Mouse (Mus musculus) forelimb bud, embryonic 11.5 days (tissue): ENCODE measurements around the gene Myl4.

Experiments
- DNase-seq: peaks from one replicate; pipeline ENCODE4 v3.0.0-alpha.2; 2012; ENCODE audit warnings: low read depth, low spot score

Gene Myl4

DNA sequence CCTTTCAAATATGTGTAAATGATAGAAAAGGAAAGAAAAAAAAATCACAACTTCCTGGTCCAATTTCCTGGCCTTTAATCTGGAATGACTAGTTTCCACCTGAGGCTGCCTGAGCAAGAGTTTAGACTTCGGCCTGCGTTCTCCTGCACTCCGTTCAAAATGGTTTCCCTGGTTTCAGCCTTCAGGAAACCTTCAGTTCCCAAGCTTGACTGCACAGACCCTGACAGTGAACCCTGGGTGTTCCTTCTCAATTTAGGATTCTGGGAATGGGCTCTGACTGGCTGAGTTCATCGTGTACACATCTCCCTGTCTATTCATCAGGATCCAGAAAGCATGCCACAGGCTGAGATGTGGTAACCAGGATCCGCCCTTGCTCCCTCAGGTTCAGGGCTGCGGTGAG is 53.7 kb downstream of the Myl4 start:
- DNase-seq: no peak

DNA sequence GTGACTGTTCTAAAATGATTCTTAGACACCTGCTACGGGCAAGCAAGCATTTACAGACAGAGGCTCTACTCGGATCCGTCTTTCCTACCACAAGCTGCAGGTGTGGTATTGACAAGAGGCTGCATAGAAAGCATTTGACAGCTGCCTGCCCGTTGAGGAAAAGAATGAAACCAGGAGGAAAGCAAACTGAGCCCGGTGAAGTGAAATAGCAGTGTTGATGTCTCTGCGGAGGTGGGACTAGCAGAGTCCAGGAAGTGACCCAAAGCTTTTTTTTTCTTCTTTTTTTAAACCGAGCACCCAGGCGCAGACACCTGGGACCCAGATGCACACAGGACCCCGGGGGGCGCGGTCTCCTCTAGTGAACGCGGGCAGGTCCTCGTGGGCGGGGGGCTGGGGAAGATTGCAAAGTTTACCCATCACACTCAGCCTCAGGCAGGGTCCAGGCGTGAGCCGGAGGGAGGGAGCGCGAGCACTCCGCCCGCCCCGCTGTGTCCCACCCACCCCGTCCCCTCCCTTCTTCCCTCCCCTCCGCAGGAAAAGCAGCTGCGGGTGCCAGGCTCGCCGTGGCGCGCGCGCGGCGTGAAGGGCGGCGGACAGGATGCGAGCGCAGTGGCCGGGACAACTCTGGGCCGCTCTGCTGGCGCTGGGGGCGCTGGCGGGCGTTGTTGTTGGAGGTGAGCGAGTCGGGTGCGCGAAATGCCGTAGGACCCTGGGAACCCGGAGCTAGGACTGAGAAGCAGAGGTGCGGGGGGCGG is 57.2 kb downstream of the Myl4 start, which contains the start of gene Itgb3:
Gene Itgb3 (plus strand): TSS at position 510 of the 755 bp plus-strand sequence.
- DNase-seq: peak; percentile 61

DNA sequence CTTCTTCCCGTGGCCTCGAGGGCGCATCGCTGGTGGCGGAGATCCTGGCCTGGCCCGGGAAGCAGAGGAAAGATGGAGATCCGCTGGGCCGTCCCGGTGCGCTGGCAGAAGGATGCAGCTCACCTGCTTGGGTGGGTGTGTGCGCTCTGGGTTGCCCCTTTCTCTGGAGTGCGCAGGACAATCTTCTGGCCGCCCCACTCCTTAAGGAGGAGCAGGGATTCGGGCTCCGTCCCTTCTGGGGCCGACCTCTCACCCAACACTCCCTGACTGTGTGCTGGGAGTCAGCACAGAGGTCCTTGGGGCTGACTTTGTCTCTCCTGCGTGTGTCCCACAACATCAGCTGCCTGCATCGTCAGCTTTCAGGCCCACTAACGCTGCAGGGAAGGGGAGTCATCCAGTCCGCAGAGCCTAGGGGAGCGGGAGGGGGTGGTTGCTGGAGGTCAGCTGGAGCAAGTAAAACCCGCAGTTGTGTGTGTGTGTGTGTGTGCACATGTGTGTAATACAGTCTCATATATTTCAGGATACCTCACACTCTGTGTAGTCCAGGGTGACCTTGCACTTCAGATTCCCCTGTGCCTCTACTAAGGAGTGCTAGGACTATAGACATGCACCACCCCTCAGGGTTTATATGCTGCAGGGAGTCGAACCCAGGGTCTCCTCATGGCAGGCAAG is 57.9 kb downstream of the Myl4 start:
- DNase-seq: no peak

DNA sequence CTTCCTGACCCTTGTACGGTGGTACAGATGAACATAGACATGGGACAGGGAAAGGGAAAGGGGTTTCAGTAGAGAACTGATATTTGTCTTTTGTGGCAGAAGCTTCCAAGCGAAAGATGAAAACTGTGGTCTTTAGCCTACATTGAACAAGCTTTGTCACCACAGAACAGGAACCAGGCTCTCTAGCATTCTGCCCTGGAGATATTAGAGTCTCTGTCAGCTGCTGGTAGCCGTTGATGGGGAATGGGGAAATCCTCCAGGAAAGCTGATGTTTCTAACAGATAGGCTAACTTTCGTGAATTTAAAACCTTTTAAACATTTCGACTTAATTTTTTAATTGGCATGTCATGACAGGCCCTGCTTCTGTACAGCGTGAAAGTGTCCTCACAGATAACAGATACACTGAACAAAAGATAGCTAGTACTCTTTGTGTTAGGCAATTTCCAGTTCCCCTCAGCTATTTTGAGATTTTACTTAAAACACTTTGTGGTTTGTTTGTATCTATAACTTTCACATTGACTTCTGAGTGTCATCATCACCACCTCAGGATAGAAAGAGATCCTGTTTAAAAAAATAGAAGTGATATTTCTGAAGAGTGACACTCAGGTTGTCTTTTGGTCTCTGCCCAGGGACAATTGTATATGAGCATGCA is 58.7 kb downstream of the Myl4 start:
- no peak for DNase-seq

DNA sequence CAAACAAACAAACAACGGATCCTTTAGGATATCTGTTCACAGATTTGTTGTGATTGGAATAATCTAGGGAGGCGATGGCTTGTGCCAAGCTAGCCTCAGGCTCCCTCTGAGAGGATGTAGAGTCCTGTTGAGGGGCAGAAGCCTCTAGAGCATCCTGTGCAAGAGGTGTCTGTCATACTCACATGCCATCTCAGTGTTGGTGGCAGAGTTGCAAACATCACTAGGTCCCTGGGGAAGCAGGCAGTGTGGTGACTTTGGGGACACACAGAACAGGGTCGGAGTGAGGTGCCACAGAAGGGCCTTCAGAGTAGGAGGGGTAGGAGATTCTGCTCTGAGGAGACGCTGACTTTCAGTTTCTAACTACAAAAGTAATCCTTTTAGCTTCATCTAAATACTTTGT is 59.3 kb downstream of the Myl4 start:
- no peak for DNase-seq

DNA sequence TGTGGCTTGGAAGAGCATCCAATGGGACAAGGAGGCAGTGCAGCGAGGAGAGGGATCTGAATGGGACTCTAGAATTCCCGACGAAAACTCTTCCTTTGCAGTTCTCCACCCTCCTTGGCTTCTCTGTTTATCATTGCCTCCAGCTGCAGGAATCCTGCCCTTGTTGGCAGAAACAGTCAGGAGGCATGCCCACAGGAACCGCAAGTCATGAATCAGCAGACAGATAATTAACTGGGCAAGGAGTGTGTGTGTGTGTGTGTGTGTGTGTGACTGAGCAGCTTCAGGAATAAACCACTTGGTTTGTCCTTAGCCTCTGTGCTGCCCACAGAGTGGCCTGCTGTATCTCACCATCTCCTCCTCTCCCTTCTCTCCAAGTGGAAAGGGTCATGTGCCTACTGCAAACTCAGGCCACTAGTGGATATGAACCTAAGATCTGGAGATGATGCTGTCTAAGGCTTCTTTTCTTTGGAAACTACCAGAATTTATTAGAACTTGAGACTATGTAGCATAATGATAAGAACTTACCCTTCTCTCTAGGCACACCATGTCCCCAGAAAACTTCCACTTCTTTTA is 61.2 kb downstream of the Myl4 start:
- DNase-seq: no peak

DNA sequence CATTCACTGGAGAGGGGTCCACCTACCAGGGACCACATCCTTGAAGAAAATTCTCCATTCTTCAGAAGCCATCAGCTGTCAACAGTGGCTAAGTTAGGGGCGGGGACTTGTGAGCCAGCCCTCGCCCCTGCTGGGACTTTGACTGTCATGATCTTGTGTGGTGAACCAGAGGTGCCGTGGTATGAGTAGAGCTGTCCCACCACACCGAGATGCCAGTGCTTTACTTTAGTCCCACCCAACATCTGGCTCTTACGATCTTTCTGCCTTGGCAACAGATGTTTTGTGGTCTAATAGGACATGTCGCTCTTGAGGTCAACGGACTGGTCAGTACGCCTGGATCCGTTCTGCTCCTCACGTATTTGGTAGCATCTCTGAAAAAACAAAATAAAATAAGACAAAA is 63.1 kb downstream of the Myl4 start:
- DNase-seq: no peak

DNA sequence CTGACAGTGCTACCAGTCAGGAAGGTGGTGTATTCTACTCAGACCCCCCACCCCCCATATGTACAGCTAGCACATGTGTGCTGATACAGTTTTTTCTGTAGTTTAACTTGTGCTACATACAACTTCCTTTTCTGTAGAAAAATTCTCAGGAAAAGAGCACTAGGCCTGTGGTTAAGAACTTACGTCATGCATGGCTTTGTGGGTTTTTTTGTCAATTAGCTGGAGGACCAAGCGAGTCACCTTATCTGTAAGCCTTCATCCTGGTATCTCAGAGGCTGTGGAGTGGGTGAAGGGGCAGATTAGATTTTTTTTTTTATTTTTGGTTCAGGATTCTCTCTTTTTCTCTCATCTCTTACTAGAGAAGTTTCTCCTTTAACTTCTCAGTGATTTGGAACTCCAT is 63.7 kb downstream of the Myl4 start:
- no peak for DNase-seq

DNA sequence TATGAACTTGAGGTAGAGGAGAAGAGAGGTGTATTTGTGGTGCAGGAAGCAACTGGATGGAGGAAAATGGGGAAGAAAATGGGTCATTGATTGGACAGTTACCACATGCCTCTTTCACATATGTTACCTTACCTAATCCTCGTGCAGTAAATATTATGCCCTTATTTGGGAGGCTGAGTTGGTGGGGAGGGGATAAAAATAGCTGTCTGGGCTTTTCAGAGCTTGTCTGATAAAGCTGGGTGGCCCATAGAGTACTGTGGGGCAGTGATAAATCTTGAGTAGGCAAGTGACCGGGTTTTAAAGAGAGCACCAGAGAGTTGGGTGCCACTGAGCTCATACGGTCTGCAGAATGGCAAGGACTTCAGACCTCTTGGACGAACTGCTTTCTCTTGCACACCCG is 65.7 kb downstream of the Myl4 start:
- no peak for DNase-seq

DNA sequence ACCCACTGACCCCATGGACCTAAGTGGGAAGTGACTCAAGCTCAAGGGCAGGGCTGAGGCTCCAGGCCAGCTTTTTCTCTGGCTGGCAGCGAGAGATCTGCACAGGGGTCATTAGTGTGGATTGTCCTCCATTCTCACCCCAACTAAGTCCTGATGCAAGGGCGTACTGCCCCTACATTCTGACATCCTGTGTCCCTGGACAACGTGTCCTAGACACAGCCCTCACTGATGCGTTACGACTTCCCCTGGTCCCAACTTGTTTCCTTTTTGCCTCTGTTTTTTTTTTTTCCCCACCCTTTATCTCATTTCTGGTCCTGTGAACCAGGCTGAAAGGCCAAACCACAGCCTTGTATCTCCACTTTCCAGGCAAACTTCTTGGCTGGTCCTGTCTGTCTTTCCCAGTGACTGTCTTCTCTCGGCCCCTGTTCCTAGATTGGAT is 68.2 kb downstream of the Myl4 start:
- DNase-seq: no peak

DNA sequence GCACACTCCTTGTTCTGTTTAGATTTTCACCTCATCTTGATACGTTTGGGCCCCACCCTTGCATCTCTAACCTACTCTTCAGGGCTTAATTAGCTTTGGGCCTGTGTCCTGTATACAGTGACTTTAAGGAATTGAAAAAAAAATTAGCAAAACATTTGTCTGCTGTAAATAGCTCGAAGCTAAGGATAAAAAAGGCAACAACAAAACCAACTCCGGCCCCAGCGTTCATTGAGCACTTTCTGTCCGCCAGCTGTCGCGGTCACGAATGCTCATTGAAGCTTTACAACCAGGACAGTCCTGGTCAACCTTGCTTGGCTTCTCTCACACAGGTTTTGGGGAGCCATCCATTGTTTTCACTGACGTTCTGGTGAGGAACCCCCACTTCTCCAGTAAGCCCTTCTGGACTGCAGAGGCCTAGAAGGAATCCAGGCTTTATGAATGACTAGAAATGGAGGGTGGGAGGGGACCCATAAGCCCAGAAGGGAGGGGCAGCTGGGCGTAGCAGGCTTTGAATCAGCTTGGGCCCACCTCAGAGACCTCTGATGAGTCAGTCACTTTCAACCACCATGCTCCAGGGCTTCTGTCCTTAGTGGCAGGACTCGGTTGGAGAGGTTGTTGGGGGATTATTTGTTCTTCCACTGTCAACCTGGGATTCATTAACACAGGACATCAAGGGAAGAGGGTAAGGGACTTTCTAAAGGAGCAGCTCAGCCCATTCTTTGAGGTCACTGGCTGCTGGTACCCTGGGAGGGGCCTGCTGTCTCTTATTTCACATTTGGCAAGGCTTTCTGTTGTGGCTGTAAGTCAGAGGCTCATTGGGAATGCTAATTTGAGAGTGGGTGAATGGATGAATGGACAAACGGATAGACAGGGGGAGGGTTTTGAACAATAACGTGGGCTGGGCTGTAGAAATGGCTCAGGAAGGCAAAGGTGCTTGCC is 68.9 kb downstream of the Myl4 start:
- no peak for DNase-seq

DNA sequence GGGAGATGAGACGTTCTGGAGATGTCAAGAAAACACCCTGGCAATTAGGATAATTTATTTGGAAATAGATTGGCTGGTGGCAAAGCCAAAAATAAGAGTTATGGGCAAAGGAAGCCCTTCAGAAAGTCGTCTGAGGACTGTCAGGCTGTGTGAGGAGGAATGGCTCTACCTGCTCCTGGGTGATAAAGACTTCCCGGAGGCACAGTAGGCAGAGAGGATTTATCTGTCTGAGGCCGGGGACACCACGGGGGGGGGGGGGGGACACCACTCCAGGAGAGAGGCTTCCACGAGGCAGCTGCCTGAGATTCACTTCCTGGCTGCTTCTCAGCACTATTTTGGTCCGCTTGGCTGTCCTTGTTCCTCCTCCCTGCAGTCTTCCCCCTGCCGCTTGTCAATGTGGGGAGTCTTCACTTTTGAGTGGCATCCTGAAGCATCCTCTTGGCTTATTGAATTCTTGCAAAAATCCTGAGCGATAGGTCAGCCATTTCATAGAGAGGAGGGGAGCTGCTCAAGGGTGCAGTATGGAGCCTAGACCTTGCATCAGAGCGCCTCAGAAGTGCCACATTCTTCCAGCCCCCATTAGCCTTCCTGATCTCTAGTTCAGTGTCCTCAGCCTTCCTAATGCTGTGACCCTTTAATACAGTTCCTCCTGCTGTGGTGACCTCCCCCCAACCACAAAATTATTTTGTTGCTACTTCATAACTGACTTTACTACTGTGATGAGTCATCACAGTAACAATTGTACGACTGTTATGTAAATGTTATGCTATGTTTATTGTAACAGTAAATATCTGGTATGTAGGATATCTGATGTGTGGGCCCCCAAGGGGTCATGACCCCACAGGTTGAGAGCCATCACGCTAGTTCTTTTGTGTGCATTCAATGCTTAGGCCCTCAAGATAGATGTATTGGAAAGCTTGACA is 71.8 kb downstream of the Myl4 start:
- DNase-seq: no peak

DNA sequence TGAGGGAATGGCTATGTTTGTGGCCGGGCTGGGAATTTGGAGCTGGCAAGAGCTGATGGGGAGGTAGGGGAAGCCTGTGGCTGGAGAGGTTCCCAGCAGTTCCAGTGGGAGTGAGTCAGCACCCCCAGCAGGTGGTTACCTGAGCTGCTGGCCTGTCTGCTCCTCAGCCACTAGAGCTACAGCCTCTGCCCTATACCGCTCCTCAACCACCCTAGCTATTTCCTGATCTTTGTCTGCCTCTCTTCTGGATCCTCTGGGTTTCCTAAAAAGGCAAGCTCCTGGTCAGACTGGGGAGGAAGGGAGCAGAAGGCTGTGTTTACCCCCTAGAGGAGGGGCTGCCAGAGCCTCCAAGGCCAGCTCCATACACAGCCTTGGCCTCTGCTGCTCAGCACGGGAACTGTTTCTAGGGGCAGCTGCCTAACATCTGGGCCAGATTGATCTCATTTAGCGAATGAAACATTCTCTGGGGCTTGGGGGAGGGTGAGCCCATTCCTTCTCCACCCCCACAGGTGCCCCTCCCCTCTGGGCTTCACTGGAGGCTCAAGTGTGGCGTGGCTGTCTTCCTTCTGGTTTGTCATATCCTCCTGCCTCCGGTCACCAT is 74.4 kb downstream of the Myl4 start:
- DNase-seq: peak; percentile 62

DNA sequence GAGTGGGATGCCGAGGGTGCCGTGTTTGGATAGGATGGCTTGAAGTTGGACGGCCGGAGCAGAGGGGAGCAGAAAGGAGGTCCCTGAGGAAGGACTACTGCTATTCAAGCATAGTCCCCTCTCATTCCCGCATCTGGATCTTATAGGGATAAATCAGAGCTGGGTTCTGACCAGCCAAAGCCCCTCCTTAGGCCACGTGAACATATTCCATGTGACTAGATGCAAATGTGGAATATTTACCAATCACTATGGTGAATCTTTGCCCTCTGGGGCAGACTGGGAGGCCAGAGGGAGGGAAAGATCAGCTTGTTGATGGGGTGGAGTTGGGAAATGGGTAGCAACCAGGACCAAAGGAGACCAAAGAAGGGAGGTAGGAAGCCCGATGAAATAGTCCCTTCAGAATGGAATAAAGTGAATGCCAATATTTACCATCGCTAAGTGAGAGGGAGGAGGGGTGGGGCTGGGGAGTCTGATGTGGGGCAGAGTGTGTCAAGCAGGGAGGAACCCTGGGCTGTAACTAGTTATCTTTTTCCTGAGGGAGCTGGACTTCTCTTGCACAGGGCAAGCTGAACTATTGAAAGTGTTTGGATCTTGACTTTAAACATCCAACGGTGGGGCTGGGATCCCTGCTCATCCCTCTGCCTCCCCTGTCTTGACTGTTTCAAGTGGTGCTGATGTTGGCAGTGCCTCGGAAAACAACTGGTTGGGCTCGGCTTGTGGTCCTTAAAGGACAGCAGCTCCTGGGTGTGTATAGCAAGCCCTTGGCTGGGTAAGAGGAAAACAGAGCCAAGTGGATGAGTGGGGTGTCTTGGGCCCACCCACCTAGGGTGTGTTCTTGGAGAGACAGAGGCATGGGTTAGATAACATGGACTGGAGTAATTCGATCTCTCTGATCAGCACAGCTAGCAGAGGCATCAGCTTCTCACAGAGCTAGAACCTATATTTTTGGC is 75.3 kb downstream of the Myl4 start:
- peak; percentile 48 for DNase-seq

DNA sequence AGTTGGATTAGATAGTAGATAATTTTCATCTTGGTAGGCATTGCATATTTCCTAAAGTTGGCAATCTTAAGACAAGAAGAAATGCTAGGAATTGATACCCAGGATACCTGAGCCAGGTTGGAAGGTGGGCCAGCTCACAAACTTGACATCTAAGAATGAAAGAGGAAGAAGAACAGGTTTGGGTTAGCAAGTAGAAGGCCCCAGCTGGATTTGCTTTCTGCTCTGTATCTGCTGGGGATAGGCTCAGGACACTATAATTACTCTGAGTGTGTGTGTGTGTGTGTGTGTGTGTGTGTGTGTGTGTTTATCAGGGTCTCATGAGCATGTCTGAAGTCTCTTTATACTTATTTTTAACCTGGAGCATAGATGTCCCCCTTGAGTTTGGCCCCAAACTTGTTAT is 76.2 kb downstream of the Myl4 start:
- no peak for DNase-seq

DNA sequence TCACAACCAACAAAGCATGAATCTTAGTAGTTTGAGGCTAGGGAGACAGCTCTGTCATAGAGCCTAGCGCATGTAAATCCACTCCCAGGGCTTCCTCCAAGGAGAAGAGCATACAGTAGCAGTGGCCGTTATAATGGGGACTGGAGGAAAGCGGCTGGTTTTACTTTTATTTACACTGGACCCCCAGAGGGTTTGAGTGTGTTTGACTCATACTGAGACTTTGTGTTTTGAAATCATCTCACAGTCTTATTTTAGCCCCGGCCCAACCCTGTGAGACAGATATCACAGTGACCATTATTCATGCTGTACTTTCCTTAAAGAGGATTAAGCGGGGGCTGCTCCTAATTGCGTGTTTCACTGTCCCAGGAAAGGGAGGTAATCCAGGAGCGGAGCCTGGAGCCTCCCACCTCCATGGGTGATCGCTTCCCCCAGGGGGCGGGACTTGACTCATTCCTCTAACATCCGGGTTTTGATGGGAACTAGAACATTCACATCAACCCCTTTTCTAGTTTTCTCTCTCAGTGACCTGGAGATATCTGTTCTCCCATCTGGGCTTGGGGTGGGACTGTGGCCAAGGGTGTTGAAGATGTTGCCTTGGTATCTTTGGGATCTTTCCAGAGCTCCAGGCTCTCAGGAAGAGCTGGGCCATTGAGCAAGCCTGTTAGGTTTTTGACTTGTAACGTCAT is 77.3 kb downstream of the Myl4 start:
- DNase-seq: no peak

DNA sequence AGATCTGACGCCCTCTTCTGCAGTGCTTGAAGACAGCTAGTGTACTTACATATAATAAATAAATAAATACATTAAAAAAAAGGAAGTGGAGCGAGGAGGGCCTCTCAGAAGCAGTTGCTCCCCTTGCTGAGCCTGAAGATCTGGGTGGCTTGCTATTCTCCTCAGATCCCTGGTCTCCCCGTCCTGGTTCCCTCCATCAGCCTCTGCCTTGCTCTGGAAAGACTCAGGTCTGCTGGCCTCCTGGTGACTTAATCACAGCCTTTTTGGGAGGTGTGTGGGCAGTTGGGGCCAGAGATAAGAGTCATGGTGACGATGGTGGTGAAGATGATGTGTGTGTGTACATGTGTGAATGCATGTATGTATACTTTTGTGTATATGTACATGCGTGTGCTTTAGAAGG is 78.1 kb downstream of the Myl4 start:
- no peak for DNase-seq

DNA sequence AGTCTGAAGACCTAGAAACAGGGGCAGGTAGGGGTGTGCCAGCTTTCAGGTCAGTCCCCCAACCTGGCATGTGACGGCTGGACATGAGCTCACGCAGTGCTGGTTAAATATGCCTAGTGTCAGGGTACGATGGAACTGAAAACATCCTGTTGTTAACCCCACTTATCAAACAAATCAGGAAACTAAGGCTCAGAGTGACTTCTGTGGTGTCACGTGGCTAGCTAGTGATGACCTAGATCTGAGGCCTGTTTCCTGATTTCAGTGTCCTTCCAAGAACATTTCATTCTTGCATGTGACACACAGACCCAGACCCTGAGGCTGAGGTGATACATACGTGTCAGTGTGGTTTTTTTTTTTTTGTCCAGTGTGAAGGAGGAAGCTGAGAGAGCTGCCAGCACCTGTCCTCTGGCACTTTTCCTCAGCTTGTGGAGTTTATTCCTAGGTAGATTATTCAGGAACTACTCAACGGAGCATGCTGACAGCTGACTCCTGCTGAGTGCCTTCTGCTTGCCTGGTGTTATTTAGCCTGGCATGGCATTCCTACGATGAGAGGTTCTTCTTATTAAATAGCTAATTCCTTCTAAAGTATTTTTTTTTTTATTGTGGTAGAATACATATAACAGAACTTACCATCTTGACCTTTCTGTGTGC is 79.8 kb downstream of the Myl4 start:
- no peak for DNase-seq
